Mouse (Mus musculus) heart, postnatal 0 days (tissue): ENCODE measurements around the gene Unc13a.

Source experiments
- CTCF ChIP-seq: IDR thresholded peaks from 2 replicates; pipeline ENCODE4 v1.5.1; 2016; ENCODE audit warnings: antibody characterized with exemption, control low read depth, low read depth
- EP300 ChIP-seq: IDR thresholded peaks from 2 replicates; pipeline ENCODE4 v1.6.1; 2016; ENCODE audit warnings: antibody characterized with exemption, low read depth

DNA sequence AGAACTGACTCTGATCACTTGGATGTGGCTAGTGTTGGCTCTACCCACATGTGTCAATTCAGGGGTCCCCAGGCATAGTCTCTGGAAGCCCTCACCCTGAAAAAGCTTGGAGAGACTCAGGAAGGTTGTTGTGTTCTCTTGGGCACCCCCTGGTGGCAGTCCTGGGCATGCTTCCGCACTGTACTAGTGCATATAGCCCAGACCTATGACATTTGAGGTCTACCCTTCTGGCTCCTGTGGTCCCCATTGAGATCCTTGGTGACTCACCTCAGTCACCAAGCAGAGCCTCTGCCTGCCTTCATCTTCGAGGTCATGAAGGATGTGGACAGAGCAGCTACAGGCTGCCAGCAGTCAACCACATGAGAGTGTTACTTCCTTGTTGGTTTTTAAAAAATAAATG is 84.7 kb downstream of the Unc13a start:
- TF ChIP-seq CTCF (peak; percentile 56), EP300 (no peak)
